ENCODE assay signal across 21 mouse cellular contexts in genomic region chr19:56169133-56169997, GRCm38 (mm10).
A peak's percentile ranks its signal among the peaks of the same experiment; 100 is the strongest.
DNase-seq lines count a peak whose midpoint lies in the region; ATAC-seq and TF ChIP-seq lines count a peak whose summit lies in the region.
"Had no signal": no experiment of that assay in that cellular context is flagged by ENCODE, and none has a peak within 500 bp of the region (broad histone marks: within the 10 kb centered on the region; RNA-seq: fewer than 3 reads in every experiment).

No protein-coding gene starts in this region.

- no peak overlapping the region for H3K4me2 ChIP-seq in embryonic facial prominence, embryonic 15.5 days (replicated peaks)
- no peak overlapping the region for H3K4me2 ChIP-seq in limb, embryonic 14.5 days (replicated peaks; ENCODE audit: low read depth, low read length, severe bottlenecking)
- H3K4me2 ChIP-seq in intestine, embryonic 16.5 days (ENCODE audit: low read depth, low read length): no peak overlapping the region
- H3K4me2 ChIP-seq: neural tube, embryonic 13.5 days had no signal

- no peaks in the 10 kb centered on the region for H3K9me3 ChIP-seq in embryonic facial prominence, embryonic 15.5 days (replicated peaks)
- H3K9me3 ChIP-seq in limb, embryonic 14.5 days (ENCODE audit: control insufficient read depth, low read length): peaks cover 6% of the 10 kb centered on the region; the same call in 1 of the 2 replicates
- peaks cover 4% of the 10 kb centered on the region; the same call in 1 of the 2 replicates for H3K9me3 ChIP-seq in intestine, embryonic 16.5 days (ENCODE audit: control insufficient read depth, low read length)

- no peaks in the 10 kb centered on the region for H3K36me3 ChIP-seq in embryonic facial prominence, embryonic 15.5 days
- no peaks in the 10 kb centered on the region for H3K36me3 ChIP-seq in limb, embryonic 14.5 days (ENCODE audit: control insufficient read depth, insufficient read depth, low read length)
- H3K36me3 ChIP-seq in intestine, embryonic 16.5 days (ENCODE audit: control insufficient read depth, insufficient read depth, low read length): no peaks in the 10 kb centered on the region
- H3K36me3 ChIP-seq: hindbrain, embryonic 10.5 days; neural tube, embryonic 13.5 days had no signal

- peak; percentile 23 for DNase-seq in kidney, postnatal 10 days
- no peak for DNase-seq in kidney, postnatal 25 days
- peak; percentile 94 for DNase-seq in adipocyte (ENCODE audit: low spot score)
- peak; percentile 58 for DNase-seq in limb, embryonic 14.5 days (ENCODE audit: low spot score)
- DNase-seq in left cerebral cortex, postnatal 10 days (ENCODE audit: extremely low spot score in 1 of 2, low spot score in 2 of 2): no peak
- DNase-seq: adrenal gland, postnatal 10 days; cerebellum, adult 11 months; cerebellum, postnatal 10 days; kidney, adult 18-20 months; liver, postnatal 0 days; midbrain, embryonic 14.5 days; right cerebral cortex, postnatal 14 days had no signal

- ATAC-seq in embryonic facial prominence, embryonic 15.5 days (ENCODE audit: insufficient number of reproducible peaks, low FRiP score, low TSS enrichment, low read depth): peak; percentile 73
- peak; percentile 53 for ATAC-seq in limb, embryonic 14.5 days (ENCODE audit: low FRiP score, low read depth)
- no peak for ATAC-seq in intestine, embryonic 16.5 days
- ATAC-seq: forebrain, embryonic 16.5 days; hindbrain, postnatal 0 days; liver, postnatal 0 days; Patski had no signal

- WGBS in embryonic facial prominence, embryonic 15.5 days: 35% methylated on average over 5 of the region's 5 CpGs
- 45% methylated on average over 5 of the region's 5 CpGs for WGBS in limb, embryonic 14.5 days
- WGBS in intestine, embryonic 16.5 days: 60% methylated on average over 5 of the region's 5 CpGs

- H3K4me3 ChIP-seq in embryonic facial prominence, embryonic 15.5 days (replicated peaks): no peak overlapping the region
- no peak overlapping the region for H3K4me3 ChIP-seq in limb, embryonic 14.5 days (replicated peaks; ENCODE audit: low read length)
- H3K4me3 ChIP-seq in intestine, embryonic 16.5 days (ENCODE audit: low read length): no peak overlapping the region
- H3K4me3 ChIP-seq: erythroblast, embryonic 14.5 days; hindbrain, embryonic 10.5 days; megakaryocyte, embryonic 14.5 days; neural tube, embryonic 13.5 days had no signal

- intact Hi-C loops in left cerebral cortex, postnatal 10 days (cut with DNase I): no loop called here

- 0 out of 2 replicates have a peak, but pooled peaks cover 3% of the 10 kb centered on the region for H3K27me3 ChIP-seq in embryonic facial prominence, embryonic 15.5 days
- no peaks in the 10 kb centered on the region for H3K27me3 ChIP-seq in limb, embryonic 14.5 days (ENCODE audit: control insufficient read depth, insufficient read depth, low read length)
- no peaks in the 10 kb centered on the region for H3K27me3 ChIP-seq in intestine, embryonic 16.5 days (replicated peaks; ENCODE audit: control insufficient read depth, insufficient read depth, low read length)
- H3K27me3 ChIP-seq: megakaryocyte, embryonic 14.5 days had no signal

- peak overlapping the region; percentile 69 for H3K27ac ChIP-seq in embryonic facial prominence, embryonic 15.5 days (replicated peaks)
- no peak overlapping the region for H3K27ac ChIP-seq in limb, embryonic 14.5 days (replicated peaks; ENCODE audit: low read depth, low read length)
- no peak overlapping the region for H3K27ac ChIP-seq in intestine, embryonic 16.5 days (ENCODE audit: low read length)
- H3K27ac ChIP-seq: hindbrain, embryonic 10.5 days; hindbrain, postnatal 0 days; neural tube, embryonic 13.5 days had no signal

- TF ChIP-seq POLR2A in limb, embryonic 14.5 days (IDR thresholded peaks at IDR 0.05; ENCODE audit: borderline replicate concordance, extremely low read depth, insufficient read depth, insufficient read length): no peak

- no peak overlapping the region for H3K9ac ChIP-seq in embryonic facial prominence, embryonic 15.5 days
- no peak overlapping the region for H3K9ac ChIP-seq in limb, embryonic 14.5 days (ENCODE audit: low read depth, low read length, severe bottlenecking)
- no peak overlapping the region for H3K9ac ChIP-seq in intestine, embryonic 16.5 days (ENCODE audit: low read depth, low read length)
- H3K9ac ChIP-seq: liver, postnatal 0 days; neural tube, embryonic 13.5 days had no signal

- peaks cover 20% of the 10 kb centered on the region for H3K4me1 ChIP-seq in embryonic facial prominence, embryonic 15.5 days
- peaks cover 6% of the 10 kb centered on the region for H3K4me1 ChIP-seq in limb, embryonic 14.5 days (ENCODE audit: control insufficient read depth, insufficient read depth, low read length)
- no peaks in the 10 kb centered on the region for H3K4me1 ChIP-seq in intestine, embryonic 16.5 days (ENCODE audit: control insufficient read depth, insufficient read depth, low read length)
- H3K4me1 ChIP-seq: megakaryocyte, embryonic 14.5 days had no signal

Comparison
In these comparisons a context has a peak if more than half of its experiments do, and no peak if none do; other contexts are left out.
1. DNase-seq: peak in kidney, postnatal 10 days (single experiment), adipocyte (single experiment) and limb, embryonic 14.5 days (single experiment); none in kidney, postnatal 25 days (0 of 2) and left cerebral cortex, postnatal 10 days (0 of 2).